ENCODE assay signal across 13 mouse cellular contexts in the genomic region with DNA sequence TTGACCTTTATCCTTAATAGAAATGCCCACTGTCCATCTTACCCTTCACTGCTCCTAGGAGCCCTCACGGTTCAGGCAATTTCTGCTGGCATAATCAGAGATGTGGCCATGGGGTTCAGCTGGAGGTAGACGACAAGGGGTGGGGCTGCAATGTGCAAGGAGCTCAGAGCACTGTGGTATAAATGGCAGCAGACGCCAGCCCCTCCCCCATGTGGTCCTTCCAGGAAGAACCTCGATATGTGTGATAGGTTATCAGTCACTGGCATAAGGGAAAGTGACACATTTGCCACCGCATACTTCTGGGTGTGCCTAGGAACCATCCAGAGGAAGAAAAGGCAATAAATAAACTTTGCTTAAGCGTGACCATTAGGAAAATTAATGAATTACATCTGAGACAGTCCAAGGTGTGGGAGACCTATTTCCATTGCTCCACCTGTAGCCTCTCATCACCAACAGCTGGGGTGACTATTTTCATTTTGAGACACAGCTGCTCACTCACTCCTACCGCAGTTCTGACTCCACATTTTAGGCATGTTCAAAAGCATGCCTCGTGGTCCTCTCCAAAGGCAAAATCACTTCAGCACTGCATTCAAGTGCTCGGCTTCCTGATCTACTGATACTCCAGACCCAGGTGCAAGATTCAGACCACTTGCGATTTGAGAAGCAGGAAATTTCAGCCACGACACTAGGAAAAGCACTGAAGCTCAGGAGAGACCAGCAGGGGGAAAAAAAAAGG. TPM values are rescaled to one million over a fixed set of nuclear protein-coding genes. Genes with fewer than 3 reads are reported as not detected.
DNase-seq lines count a peak whose midpoint lies in the region; ATAC-seq and TF ChIP-seq lines count a peak whose summit lies in the region.
"Had no signal": no experiment of that assay in that cellular context is flagged by ENCODE, and none has a peak within 500 bp of the region (broad histone marks: within the 10 kb centered on the region; RNA-seq: fewer than 3 reads in every experiment).

No protein-coding gene starts in this region.

- no peak for TF ChIP-seq POLR2A in bone marrow, adult 2 months (IDR thresholded peaks at IDR 0.05; ENCODE audit: borderline replicate concordance, control insufficient read depth, low read depth, low read length)

- no peaks in the 10 kb centered on the region for H3K27me3 ChIP-seq in intestine, embryonic 16.5 days (replicated peaks; ENCODE audit: control insufficient read depth, insufficient read depth, low read length)
- H3K27me3 ChIP-seq in forebrain, embryonic 16.5 days (replicated peaks; ENCODE audit: control insufficient read depth, insufficient read depth, low read length) = no peaks in the 10 kb centered on the region

- H3K4me1 ChIP-seq in bone marrow, adult 2 months (ENCODE audit: control insufficient read depth, insufficient read depth, low read length) = no peaks in the 10 kb centered on the region
- no peaks in the 10 kb centered on the region for H3K4me1 ChIP-seq in intestine, embryonic 16.5 days (ENCODE audit: control insufficient read depth, insufficient read depth, low read length)
- H3K4me1 ChIP-seq in forebrain, embryonic 16.5 days (replicated peaks; ENCODE audit: control insufficient read depth, insufficient read depth, low read length) = no peaks in the 10 kb centered on the region; the same call in 1 of the 2 replicates
- H3K4me1 ChIP-seq: forebrain, embryonic 12.5 days had no signal

- ATAC-seq in intestine, embryonic 16.5 days = peak; percentile 78
- ATAC-seq in cerebellum, adult (ENCODE audit: insufficient number of reproducible peaks, low FRiP score, low TSS enrichment) = no peak
- no peak for ATAC-seq in forebrain, embryonic 16.5 days

- no peaks in the 10 kb centered on the region for H3K36me3 ChIP-seq in intestine, embryonic 16.5 days (ENCODE audit: control insufficient read depth, insufficient read depth, low read length)
- no peaks in the 10 kb centered on the region for H3K36me3 ChIP-seq in forebrain, embryonic 16.5 days (ENCODE audit: control insufficient read depth, insufficient read depth)
- H3K36me3 ChIP-seq: forebrain, embryonic 12.5 days had no signal

- no peak for TF ChIP-seq CTCF in bone marrow, adult 2 months (IDR thresholded peaks at IDR 0.05; ENCODE audit: control insufficient read depth, insufficient read depth, low read length)

- H3K9ac ChIP-seq in intestine, embryonic 16.5 days (ENCODE audit: low read depth, low read length) = no peak overlapping the region
- H3K9ac ChIP-seq in forebrain, embryonic 16.5 days (replicated peaks; ENCODE audit: low read depth, low read length) = no peak overlapping the region
- H3K9ac ChIP-seq: forebrain, embryonic 12.5 days had no signal

- H3K9me3 ChIP-seq in intestine, embryonic 16.5 days (ENCODE audit: control insufficient read depth, low read length) = no peaks in the 10 kb centered on the region
- H3K9me3 ChIP-seq in forebrain, embryonic 16.5 days (ENCODE audit: control insufficient read depth, low read length) = no peaks in the 10 kb centered on the region
- H3K9me3 ChIP-seq: forebrain, embryonic 12.5 days had no signal

- peak overlapping the region; percentile 1; the same call in 1 of the 2 replicates for H3K27ac ChIP-seq in bone marrow, adult 2 months (ENCODE audit: control insufficient read depth, insufficient read depth, low read depth, low read length, poor library complexity)
- no peak overlapping the region for H3K27ac ChIP-seq in intestine, embryonic 16.5 days (ENCODE audit: low read length)
- H3K27ac ChIP-seq in forebrain, embryonic 16.5 days (ENCODE audit: low read length) = no peak overlapping the region
- H3K27ac ChIP-seq: forebrain, embryonic 12.5 days; layer of hippocampus, adult 2 months had no signal

- H3K4me3 ChIP-seq in bone marrow, adult 2 months (replicated peaks; ENCODE audit: control insufficient read depth, low read depth, low read length) = no peak overlapping the region
- H3K4me3 ChIP-seq in intestine, embryonic 16.5 days (ENCODE audit: low read length) = no peak overlapping the region
- H3K4me3 ChIP-seq in forebrain, embryonic 16.5 days (replicated peaks; ENCODE audit: low read length) = no peak overlapping the region
- H3K4me3 ChIP-seq: forebrain, embryonic 12.5 days; layer of hippocampus, adult 2 months had no signal

- peak; percentile 27 to 34 for DNase-seq in lung, adult 18-20 months
- DNase-seq in lung, postnatal 10 days = no peak
- peak; percentile 30 to 74 for DNase-seq in spleen, postnatal 10 days (ENCODE audit: low spot score in 2 of 2)
- DNase-seq: cerebellum, adult 8-10 months; heart, postnatal 10 days; thymus, postnatal 25 days had no signal

- H3K4me2 ChIP-seq in intestine, embryonic 16.5 days (ENCODE audit: low read depth, low read length) = no peak overlapping the region
- no peak overlapping the region for H3K4me2 ChIP-seq in forebrain, embryonic 16.5 days (ENCODE audit: low read length)
- H3K4me2 ChIP-seq: forebrain, embryonic 12.5 days; midbrain, embryonic 11.5 days had no signal

- WGBS in bone marrow, adult 2 months = 11% methylated on average over 11 of the region's 11 CpGs
- WGBS in intestine, embryonic 16.5 days = 57% methylated on average over 11 of the region's 11 CpGs
- 72% methylated on average over 11 of the region's 11 CpGs for WGBS in forebrain, embryonic 16.5 days

RNA-seq across cellular contexts. Expression of a gene that starts 29.7 kb away (rescaled TPM):
- polyA plus RNA-seq in bone marrow, adult 2 months (2011; ENCODE audit: insufficient read depth, insufficient read length, low replicate concordance, missing spikeins) = 1.7 and 4.8 TPM in 2 replicates
- 4.8 and 5.5 TPM in 2 replicates for polyA plus RNA-seq in intestine, embryonic 16.5 days (2015; fragmentation: Nextera tagmentation; extraction: Ambion mirVana)
- 18.5 and 23.2 TPM in 2 replicates for polyA plus RNA-seq in forebrain, embryonic 16.5 days (2015; fragmentation: Nextera tagmentation; extraction: Ambion mirVana)
